Mouse (Mus musculus): ENCODE results near the gene Mob3a.

The Mob3a gene

DNA sequence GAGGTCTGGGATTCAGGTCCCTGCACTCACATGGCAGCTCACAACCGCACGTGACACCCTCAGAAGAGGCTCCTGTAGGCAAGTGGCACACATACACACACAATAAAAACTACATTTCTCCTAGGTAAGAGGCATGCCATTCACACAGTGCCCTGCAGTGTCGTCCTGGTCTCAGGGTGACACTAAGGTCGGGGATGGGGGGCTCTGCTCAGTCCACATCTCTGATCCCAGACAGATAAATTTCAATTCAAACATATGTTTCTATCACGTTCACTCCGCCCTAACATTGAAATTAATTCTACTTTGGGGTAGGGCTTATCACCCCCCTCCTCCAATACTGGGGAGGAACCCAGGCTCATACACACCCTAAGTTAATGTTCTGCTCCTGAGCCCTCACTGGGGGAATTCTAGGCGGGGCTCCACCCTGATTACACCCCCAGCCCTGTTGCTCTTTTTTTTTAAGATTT, 1.7 kb downstream of the Mob3a start:
- no peak for DNase-seq (ENCODE audit: low spot score)

DNA sequence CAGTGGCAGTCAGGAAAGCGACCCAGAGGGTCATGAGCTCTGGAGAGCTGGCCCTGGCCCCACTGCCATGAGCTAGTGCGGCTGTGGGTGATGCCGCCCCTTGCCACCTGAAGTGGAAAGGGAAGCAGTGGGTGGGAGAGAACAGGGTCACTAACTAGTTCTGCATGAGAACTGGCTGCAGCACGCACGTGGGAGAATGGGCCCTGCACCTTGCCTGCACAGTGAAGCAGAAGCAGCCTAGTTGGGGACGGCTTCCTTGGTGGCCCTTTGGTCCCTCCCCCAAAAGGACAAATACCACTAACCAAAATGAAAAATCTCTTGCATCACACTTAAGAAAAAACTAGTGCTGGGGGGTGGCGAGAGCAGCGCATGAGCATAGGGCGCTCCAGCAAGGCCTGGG, 3.2 kb downstream of the Mob3a start:
- no peak for DNase-seq (ENCODE audit: low spot score)

DNA sequence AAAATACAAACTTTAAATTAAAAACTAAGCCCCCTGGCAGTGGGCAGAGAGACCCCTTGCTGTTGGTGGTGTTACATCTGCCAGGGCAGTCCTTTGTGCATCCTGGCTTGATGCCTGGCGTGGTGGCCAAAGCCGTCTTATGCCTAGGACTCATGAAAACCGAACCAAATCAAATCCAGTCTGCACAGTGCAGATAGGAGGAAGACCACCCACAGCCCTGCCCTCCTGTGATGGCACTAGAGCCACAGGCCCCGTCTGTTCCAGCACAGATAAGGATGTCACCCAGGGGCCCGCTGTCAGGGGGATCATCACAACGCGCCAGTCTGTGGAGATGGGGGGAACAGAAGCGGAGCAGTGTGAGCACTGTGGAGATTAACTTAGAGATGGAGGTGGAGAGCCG, 4.0 kb downstream of the Mob3a start:
- peak; percentile 55 for DNase-seq (ENCODE audit: low spot score)

DNA sequence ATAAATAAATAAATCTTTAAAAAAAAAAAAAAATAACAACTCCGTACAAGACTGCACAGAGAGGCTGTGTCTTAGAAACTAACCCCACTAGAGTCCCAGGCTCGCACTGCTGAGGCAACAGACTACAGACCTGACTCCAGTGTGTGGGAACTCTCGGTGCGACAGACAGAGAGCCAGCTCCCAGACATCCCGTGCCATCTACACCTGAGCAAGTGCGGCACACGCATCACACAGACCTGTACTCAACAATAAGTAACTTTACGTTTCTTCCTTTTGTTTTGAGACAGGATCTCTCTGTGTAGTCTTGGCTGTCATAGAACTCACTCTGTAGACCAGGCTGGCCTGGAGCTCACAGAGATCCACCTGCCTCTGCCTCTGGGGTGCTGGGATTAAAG, 4.4 kb downstream of the Mob3a start:
- DNase-seq (ENCODE audit: low spot score), result no peak

DNA sequence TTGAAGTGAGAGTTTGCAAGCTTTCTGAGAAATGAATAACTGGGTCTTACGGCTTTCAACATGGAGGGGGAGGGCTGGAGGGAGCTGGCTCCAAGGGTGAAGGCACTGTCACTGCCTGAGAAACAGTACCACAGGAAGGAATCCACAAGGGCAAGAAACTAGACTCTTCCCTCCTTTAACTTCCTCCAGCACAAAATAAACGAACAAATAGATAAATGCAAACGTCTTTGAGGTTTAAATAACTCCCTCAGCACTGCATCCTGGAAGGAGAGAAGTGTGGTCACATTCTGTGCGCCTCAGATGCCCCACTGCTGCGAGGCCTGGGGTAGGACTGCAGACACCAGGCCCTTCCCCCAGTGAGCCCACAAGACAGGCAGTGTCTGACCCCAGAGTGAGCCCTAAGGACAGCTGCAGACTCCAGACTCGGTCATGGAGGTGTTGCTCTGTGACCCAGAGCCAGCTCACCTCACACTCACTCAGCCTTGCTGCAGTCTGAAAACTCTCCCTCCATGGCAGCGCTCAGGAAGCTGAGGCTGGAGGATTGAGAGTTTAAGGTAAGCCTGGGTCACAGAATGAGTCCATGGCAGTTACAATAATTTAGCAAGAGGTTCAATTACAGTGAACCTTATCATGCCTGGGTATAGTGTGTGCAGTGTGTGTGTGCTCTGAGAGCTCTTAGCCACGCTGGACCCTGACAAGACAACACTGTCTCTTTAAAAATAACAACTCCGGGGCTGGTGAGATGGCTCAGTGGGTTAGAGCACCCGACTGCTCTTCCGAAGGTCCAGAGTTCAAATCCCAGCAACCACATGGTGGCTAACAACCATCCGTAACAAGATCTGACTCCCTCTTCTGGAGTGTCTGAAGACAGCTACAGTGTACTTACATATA, 5.0 kb downstream of the Mob3a start:
- no peak for DNase-seq (ENCODE audit: low spot score)

DNA sequence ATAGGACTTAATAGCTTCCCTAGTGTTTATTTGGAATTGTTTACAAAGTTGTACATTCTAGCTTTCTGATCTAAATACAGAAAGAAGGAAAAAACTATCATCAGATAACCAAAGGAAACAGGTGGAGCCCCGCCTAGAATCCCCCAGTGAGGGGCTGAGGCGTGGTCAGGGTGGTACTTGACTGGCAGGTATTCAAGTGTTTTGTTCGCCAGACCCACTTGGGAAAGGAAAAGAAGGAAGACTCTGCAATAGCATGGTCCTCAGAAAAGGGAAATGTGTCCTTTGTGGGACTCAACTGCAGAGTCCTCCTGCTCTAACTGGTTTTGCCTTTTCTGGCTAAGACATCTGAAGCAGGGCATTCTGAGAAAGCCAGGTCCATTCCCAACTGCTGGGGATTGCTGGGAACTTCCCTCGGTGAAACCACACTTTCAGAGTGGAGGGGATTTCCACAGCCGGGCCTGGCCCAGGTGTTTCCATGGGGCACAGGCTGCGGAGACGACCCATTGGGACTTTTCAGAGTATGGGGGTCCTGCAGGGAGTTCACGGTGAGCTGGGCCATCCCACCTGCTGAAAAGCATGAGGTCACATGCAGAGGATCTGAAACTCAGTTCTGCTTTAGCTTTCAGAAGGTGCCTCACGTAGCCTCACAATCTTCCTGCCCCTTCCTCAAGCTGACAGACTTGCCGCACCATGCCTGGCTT, 5.8 kb downstream of the Mob3a start:
- no peak for DNase-seq (ENCODE audit: low spot score)

DNA sequence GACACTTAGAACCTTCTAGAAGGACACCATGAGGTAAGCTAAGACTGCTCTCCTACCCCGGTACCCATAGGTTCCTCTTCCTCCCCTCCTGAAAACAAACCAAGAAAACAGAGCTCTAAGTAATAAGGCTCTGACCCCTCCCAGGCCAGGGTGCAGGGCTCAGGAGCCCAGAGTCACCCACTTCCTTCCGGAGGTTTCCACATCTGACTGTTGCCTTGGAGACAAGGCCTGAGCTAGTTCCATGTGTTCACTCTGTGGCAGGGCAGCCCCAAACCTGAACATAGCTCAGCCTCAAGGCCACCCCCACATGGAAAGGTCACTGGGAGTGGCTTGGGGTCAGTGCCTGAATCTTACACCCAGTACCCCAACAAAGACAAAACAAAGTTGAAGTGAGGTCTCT, 6.6 kb downstream of the Mob3a start:
- peak; percentile 71 for DNase-seq (ENCODE audit: low spot score)

DNA sequence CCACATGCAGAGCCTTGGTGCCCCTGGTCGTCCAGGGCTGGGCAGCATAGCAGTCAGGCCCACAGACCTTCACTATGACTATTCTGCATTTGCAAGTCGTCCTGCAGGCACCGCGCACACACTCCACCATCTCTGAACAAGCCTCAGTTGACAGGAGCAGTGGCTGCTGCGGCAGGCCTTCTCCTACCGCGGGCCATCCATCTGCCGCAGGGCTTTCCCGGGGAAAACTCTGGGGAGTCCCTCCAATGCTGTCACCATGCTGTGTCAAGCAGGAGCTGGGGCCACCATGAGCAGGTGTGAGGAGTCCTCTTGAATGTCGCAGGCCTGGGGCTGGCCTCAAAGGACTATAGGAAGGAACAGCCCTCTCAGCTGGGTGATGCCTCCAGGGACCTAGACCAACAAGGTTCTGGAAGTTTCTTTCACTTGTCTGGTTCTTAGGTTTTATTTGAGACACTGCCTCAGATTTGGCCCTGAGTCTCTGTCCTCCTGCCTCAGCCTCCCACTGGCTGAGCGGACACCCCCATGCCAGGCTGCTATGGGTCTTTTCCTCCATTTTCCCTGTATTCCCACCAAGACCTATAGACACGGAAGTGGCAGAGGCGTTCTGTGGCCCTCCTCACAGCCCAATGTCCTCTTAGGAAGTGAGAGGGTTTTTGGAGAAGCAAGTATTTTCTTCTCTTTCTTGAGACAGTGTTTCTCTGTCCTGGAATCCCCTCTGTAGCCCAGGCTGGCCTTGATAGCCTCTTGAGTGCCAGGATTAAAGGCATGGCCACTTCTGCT, 7.4 kb downstream of the Mob3a start:
- DNase-seq (ENCODE audit: low spot score), result no peak

DNA sequence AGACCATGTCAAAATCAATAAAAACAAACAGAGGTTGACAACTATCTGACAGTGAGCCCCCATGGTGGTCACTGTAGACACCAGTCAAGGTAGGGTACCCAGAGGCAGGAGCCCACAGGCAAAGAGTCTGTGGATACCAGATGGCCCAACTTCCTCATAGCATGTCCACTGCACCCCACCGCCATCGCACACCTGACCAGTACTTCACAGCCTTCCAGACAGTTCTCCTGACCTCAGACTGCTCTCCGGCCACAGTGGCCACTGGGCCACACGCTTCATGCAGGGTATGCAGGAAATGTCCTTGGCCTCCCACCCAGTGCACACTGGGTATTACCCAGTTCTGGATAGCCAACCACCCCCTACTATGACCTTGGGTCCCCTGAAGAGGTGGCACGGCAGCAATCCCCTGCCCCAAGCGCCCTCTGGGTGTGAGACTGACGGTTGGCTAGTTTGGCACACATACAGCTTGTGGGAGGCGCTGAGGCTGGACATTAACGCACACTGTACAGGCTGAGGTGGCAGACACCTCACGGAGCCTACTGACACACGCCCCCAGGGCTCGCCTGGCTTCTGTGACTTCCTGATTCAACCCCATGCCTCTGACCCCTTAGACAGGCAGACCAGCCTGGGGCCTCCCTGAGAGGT, 8.3 kb downstream of the Mob3a start:
- DNase-seq (ENCODE audit: low spot score), result no peak

DNA sequence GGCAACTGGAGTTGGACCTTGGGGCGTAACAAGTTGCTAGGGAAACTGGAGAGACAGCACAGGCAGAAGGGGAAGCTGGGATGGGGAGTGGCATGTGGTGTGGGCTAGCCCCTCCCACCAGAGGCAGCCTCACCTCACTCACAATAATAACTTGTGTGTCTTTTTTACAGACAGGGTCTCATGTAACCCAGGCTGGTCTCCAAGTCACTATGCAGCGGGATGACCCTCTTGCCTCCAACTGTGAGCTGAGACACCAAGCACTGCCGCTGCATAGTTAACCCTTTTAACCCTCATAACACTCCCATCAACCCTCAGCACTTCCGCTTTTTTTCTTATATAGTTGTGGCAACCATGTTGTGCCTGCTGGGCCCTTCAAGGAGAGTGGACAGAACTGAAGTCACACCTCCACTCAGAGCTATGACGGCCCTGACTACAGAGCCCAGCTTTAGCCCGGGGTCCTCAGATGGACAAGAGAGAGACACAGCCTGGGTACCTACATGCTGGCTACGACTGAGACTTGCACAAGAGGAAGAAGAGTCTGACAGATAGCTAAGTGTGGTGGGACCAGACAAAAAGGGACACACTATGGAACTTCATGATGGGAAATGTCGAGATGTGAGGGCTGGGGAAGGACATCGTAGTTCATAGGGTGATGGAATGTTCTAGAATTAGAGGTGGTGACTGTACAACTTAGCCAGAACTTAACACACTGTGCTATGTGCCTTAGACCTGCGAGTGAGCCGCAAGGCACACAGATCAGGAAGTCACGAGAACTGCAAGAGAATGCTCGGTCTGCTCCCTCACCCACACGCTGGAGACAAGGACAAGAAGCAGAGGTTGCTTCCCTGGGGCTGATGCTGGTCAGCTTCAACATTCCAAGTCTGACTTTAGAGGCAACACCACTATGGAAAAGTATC, 9.3 kb downstream of the Mob3a start:
- DNase-seq (ENCODE audit: low spot score), result no peak

DNA sequence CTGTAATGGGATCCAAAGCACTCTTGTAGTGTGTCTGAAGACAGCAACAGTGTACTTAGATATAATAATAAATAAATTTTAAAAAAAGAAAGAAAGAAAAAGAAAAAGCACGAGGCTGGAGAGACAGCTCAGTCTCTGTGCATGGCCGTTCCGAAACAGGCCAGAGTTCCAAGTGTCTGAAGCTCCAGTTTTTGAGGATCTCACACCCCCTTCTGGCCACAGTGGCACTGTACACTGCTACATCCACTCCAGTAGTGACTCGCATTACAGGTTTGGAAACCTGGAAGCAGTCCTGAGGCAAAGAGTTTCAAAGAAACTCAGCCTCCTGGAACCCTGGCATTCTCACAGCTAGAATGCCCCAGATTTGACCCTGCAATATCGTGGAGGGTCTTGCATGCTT, 13.9 kb downstream of the Mob3a start:
- DNase-seq (ENCODE audit: low spot score), result peak; percentile 62

DNA sequence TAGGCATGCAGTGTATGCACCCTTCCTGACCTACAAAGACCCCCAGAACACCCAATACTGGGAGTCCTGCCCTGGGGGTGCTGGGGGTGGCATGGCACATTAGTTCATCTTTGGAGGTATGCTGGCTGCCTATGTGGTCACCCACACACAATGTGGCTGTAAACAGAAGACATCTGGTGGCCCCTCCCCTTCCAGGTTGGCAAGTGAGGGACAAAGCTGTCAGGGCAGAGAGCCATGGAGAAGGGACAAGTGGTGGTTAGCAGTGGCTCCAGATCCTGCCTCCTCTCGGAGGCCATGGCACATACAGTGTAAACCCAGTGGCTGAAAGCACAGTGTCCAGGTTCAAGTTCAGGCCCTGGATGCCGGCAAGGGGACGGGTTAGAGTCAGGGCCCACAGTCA, 15.2 kb downstream of the Mob3a start:
- no peak for DNase-seq (ENCODE audit: low spot score)

DNA sequence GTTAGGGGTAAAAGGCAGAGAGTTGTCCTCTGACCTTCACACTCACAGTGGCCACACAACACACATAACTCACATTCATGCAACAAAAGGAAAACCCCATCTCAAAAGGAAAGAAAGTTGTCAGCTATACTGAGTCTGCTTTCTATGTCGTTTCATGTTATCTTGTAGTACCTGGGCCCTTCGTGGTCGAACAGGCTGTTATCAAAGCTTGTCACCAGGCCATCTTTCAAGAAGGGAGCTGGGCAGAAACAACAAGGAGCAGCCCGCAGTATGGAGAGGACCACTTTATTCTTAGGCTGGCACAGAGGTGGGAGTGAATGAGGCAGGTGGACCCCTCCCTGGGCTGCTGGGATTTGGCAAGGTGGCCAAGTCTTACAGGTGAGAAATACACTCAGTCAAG, 16.8 kb downstream of the Mob3a start:
- DNase-seq (ENCODE audit: low spot score), result no peak

DNA sequence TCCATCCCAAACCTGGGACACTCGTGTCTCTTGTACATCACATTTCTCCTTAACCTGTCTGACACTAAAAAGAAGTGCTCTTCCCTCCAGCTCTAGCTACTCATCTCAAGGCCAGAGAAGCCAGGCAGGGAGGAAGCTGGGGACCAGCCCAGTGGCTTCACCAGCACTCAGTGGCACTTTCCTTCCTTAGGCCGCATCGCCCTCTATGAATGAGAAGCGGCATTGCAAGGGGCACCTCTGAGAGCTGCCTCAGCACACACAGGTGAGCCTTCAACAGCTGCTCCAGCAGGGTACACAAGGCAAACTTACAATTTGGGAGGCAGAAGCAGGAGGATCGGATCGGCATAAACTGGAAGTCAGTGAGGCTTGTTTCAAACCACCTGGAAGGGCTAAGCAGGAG, 17.6 kb downstream of the Mob3a start:
- DNase-seq (ENCODE audit: low spot score), result peak; percentile 76

DNA sequence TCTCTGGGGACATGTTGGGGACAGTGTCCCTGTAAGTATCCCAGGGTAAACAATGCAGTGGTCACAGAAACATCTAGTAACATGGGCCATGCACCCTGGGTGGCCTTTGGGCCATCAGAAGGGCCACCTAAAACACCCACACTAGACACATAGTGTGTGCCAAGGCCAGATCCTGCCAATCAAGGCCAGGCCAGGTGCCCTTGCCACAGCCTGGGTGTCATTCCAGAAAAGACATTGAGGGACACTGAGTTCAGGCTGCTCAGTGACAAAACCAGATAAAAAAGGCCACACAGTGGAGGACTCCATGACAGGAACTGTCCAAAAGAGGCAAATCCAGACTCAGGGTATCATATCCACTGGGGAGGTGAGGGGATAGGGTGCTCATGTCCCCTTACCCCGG, 18.1 kb downstream of the Mob3a start:
- DNase-seq (ENCODE audit: low spot score), result no peak

DNA sequence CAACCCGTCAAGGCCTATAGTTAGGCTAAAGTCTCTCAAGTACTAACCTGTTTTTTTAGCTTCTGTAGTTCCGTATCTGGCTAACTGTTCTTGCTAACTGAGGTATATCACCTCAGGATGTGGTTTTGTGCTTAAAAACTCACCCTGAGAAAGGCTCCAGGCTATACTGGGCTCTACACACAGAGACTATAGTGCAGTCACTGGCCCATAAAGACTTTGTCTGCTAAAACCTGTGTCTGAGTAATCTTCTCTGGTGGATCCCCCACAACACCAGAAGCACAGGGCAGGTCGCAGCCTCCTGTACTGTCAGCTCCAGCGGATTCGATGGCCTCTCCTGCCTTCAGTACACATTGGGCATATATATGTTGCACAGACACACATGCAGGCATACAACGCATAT, 19.8 kb downstream of the Mob3a start:
- no peak for DNase-seq (ENCODE audit: low spot score)

DNA sequence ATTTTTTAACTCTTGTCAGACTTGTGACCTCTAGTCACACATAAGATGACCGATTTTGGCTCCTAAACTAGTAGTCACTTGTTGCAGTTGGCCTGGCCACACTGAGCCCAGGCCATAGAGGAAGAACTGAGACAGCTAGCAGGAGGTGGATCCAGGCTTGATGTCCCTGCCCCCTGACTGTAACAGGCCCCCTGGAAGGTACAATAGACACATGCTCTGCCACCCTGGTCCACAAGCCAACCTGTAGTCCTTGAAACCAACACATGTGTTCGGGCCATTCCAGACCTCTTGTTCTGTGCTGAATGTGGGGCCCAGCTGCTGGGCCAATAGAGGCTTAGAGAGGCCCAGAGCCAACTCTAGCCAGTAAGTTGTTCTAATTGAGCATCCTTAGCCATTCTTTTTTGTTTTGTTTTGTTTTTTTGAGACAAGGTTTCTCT, 21.5 kb downstream of the Mob3a start:
- DNase-seq (ENCODE audit: low spot score), result no peak

DNA sequence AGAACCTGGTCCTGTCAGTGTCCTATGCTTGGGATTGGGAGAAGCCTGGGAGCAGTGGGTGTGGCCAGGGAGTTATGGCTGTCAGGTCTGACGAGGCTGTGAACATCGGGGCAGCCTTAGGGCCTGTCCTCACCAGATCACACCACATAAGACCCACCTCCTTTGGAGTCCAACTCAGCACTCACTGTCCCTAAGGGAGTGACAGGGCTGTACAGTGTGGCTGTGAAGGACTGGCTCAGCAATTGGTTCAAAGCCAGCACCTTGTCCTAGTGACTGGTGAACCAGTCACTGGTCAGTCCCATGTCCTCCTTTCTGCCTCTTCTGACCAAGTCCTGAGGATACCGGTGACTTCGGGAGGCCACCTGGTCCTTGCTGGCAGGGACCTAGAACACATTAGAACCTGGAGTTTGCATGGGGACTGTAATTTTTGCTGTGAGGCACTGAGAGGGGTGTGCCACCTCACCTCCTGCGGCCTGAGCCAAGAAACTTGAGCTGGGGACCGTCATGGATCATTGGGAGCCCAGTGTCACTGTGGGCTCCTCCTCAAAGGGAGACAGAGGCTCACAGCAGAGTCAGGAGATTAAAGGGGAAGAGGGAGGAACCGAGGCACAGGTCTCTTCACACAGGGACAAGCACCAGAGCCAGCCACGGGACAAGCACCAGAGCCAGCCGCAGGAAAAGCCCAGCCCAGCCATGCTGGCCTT, 22.1 kb downstream of the Mob3a start:
- no peak for DNase-seq (ENCODE audit: low spot score)

DNA sequence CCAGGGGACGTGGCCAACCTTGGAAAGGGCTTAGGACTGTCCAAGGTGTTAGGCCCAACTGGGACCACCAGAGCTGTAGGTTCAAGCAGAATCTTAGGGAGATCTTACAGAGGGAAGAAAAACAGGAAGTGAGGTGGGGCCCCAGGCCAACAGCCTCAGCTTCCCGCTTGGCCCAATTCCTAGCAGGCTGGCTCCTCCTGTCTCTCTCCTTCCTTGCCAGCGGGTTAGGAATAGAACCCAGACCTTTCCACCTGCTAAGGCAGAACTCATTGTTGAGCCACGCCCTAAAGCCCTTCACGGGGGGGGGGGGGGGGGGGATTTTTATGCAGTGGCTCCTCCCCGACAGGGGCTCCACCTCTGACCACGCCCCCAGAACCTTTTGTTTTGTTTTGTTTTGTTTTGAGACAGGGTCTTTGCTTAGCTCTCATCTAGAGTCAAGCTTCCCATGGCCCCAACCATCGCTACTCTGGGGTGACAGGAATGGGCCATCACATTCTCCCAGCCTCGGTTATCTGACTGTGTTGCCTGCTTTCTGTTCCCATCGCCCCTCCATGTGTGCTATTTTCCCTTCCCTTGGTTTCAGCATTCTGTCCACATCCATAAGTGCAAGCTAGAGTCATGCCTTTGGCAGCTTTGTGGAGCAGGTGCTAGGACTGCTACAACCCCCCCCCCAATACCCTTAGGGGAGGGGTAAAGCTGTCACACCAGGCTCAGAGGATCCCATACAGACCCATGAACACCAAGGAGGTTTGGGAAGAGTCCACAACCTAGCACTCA, 23.0 kb downstream of the Mob3a start:
- DNase-seq (ENCODE audit: low spot score), result no peak
